Mouse (Mus musculus): ENCODE data around the gene Slc25a13.
"Not testable (repeated sequence)": the region's sequence is repeated elsewhere in the genome, so short reads cannot be mapped to it uniquely, and the experiment has no call there.

- TF ChIP-seq EP300, CTCF (IDR thresholded peaks at IDR 0.05; ENCODE audit: low read depth): not testable (repeated sequence)
Measured at GRCm38 (mm10) chr6:6198056-6198455, 18.9 kb downstream of the Slc25a13 start.

All from heart, postnatal 0 days (tissue).